Mouse (Mus musculus) intestine, embryonic 16.5 days (tissue): ENCODE measurements at regions not wholly inside any gene's neighbourhood (a gene's known extent, or its start where the extent isn't known, plus 50 kb on each side); places are given as distances from the start of the nearest gene placed in this dataset.

ENCODE experiments used
- ATAC-seq: fragments of 200-750 bp; cut with Nextera tagmentation; 2 replicates; pipeline ENCODE4 v1.8.0; 2017; ENCODE audit warnings: moderate TSS enrichment, moderate library complexity
- H3K27ac ChIP-seq: fragments of 300-500 bp; sonication (generic); 2 replicates; pipeline ENCODE4 v1.5.1; 2014; ENCODE audit warnings: mild to moderate bottlenecking, low read length
- H3K27me3 ChIP-seq: fragments of 300-500 bp; sonication (generic); replicated peaks from 2 replicates; pipeline ENCODE4 v1.6.1; 2014; ENCODE audit warnings: low read length, control low read depth, mixed read lengths; ENCODE audit not compliant: control insufficient read depth, insufficient read depth
- H3K36me3 ChIP-seq: fragments of 300-500 bp; sonication (generic); 2 replicates; pipeline ENCODE4 v1.6.1; 2014; ENCODE audit warnings: low read length, control low read depth; ENCODE audit not compliant: control insufficient read depth, insufficient read depth
- H3K4me1 ChIP-seq: fragments of 300-500 bp; sonication (generic); 2 replicates; pipeline ENCODE4 v1.6.1; 2014; ENCODE audit warnings: low read length, control low read depth, mixed read lengths; ENCODE audit not compliant: control insufficient read depth, insufficient read depth
- H3K4me2 ChIP-seq: fragments of 300-500 bp; sonication (generic); 2 replicates; pipeline ENCODE4 v1.6.1; 2014; ENCODE audit warnings: low read depth, low read length, control low read depth
- H3K4me3 ChIP-seq: fragments of 300-500 bp; sonication (generic); 2 replicates; pipeline ENCODE4 v1.5.1; 2014; ENCODE audit warnings: mild to moderate bottlenecking, low read length
- H3K9ac ChIP-seq: fragments of 300-500 bp; sonication (generic); 2 replicates; pipeline ENCODE4 v1.6.1; 2014; ENCODE audit warnings: low read depth, low read length
- H3K9me3 ChIP-seq: fragments of 300-500 bp; sonication (generic); 2 replicates; pipeline ENCODE4 v1.6.1; 2016; ENCODE audit warnings: low read length, control low read depth; ENCODE audit not compliant: control insufficient read depth
- WGBS: fragments of 180-500 bp; shearing (Covaris S2); extraction: QIAGEN DNeasy Blood & Tissue Kit; methylation state at CpG from one replicate; pipeline ENCODE4 v1.1.7; 2014; 5-methylcytosine and 5-hydroxymethylcytosine counted together

DNA sequence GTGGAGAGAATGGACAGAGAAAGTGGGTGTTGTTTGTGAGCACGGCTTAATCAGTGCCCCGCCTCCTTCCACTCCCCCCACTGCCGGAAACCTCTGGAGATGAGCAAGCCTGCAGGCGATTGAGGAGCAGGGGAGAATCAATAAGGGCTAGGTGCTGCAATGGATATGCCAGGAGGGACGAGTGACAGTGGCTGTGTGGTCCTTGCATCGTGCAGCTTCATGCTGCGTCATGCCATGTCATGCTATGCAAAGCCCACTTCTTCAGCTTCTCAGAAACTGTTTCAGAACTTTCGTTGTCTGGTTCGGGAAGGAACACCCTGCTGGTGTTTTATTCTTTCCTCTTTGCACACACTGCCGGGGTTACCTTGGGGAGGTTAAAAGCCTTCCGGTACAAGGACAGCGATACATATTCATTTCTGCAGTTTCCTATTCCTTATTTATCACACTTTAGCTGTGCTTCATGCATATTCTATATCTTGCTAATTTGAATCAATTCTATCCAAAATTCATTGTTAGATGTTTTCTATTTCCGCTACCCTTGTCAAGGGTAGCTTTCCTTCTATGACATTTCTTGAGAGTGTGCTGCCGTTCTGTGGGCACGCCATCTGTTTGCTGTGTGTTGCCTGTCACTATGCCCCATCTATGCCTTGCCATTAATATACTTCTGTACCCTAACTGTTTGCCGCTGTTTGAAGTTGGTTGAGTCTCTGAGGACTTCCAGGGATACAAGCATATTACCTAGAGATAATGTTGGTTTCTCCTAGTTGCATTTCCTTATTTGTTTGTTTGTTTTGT is 202.8 kb upstream of the Stt3b start:
- no peak overlapping the region for H3K4me3 ChIP-seq
- no peaks in the 10 kb centered on the region for H3K4me1 ChIP-seq
- 71% methylated on average over 16 of the region's 16 CpGs for WGBS
- ATAC-seq = no peak
- no peaks in the 10 kb centered on the region for H3K9me3 ChIP-seq
- no peak overlapping the region for H3K9ac ChIP-seq
- no peaks in the 10 kb centered on the region for H3K36me3 ChIP-seq
- H3K4me2 ChIP-seq = no peak overlapping the region
- H3K27ac ChIP-seq = no peak overlapping the region
- no peaks in the 10 kb centered on the region for H3K27me3 ChIP-seq

DNA sequence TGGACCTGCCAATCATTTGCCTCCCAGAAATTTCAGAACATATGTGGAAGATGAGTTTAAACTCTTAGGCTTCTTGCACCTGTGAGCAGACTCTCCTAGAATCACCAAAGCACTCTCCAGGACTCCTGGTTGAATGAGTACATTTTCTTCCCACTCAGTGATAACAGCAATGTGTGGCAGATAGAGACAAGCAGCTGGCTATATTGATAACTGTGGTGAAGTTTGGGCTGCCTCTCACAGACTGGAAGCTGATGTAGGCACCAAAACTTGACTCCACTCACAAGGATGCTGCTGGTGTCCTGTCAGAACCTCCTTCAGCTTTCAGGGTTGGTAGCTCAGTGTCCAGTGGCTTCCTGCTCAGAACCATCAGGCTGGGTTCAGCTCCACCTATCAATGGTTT is 207.7 kb upstream of the Stt3b start:
- no peaks in the 10 kb centered on the region for H3K9me3 ChIP-seq
- H3K4me3 ChIP-seq = no peak overlapping the region
- H3K27ac ChIP-seq = no peak overlapping the region
- H3K4me2 ChIP-seq = no peak overlapping the region
- no peaks in the 10 kb centered on the region for H3K36me3 ChIP-seq
- no peak overlapping the region for H3K9ac ChIP-seq
- ATAC-seq = no peak
- H3K27me3 ChIP-seq = no peaks in the 10 kb centered on the region
- no peaks in the 10 kb centered on the region for H3K4me1 ChIP-seq

DNA sequence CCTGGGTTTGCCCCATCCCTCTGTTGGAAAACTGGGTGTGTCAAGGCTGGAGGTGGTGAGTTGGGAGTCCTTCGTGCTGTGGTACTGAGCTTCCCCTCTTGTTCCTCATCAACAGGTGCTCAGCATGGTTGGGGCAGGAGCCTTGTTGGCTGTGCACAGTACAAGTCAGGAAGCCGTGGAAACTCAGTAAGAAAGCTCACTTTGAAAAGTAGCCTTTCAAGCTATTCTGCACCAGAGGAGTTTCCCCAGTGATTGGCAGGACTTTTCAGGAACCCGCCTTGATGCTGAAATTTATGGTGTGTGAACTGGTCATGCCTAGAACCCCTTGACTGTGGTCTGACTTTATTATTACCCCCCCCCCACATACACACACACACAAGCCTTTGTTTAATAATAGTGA is 213.9 kb upstream of the Stt3b start:
- no peak for ATAC-seq

DNA sequence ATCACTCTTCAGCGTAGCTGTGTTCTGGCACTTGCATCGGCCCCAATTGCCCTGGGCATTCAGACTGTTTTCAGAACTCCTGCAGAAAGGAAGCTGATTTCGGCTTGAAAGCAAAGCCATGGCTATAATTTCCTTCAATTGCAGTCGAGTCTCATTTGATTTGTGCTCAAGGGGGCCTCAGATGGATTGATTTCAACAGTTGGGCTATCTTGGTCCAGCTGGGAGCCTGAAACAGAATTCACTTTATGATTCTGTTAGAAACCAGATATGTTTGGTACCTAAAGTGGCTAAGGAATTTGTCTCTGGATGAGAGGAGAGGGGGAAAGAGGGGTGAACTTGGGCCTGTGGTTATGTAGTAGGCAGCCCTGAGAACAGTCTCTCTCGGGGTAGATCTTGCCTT is 214.4 kb upstream of the Stt3b start:
- Histone ChIP-seq H3K27ac (no peak overlapping the region), H3K9ac (no peak overlapping the region)
- ATAC-seq = no peak

More for the DNA sequence above, 213.9 kb upstream of the Stt3b start:
- Histone ChIP-seq H3K27me3 (no peaks in the 10 kb centered on the region), H3K9ac (no peak overlapping the region), H3K4me3 (no peak overlapping the region), H3K4me2 (no peak overlapping the region), H3K36me3 (no peaks in the 10 kb centered on the region), H3K4me1 (no peaks in the 10 kb centered on the region), H3K27ac (no peak overlapping the region), H3K9me3 (no peaks in the 10 kb centered on the region)
- 73% methylated on average over 3 of the region's 3 CpGs for WGBS

DNA sequence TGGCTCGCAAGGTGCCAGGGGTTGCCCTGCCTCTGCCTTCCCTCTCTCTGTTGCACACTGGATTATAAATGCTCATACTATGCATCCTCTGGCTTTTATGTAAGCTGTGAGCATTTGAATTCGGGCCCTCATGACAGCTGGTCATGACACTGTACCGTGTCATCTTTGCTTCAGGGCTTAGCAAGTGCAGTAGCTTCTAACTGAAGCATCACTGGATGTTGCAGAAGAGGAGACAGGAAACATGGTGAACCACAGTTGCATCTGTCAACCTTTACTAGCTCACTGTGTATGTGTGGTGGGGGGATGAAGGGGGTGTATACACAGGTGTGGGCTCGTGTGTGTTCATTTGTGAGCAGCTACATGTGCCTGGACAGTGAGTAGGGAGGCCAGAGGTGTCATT is 216.1 kb upstream of the Stt3b start:
- Histone ChIP-seq H3K36me3 (no peaks in the 10 kb centered on the region), H3K9ac (no peak overlapping the region), H3K27me3 (no peaks in the 10 kb centered on the region), H3K4me2 (no peak overlapping the region), H3K4me3 (no peak overlapping the region), H3K4me1 (no peaks in the 10 kb centered on the region), H3K27ac (no peak overlapping the region), H3K9me3 (no peaks in the 10 kb centered on the region)
- no peak for ATAC-seq
- WGBS = 79% methylated on average over 4 of the region's 4 CpGs

More for the DNA sequence above, 214.4 kb upstream of the Stt3b start:
- H3K9me3 ChIP-seq = no peaks in the 10 kb centered on the region
- WGBS = 59% methylated on average over 5 of the region's 5 CpGs
- no peaks in the 10 kb centered on the region for H3K36me3 ChIP-seq
- no peaks in the 10 kb centered on the region for H3K4me1 ChIP-seq
- H3K4me2 ChIP-seq = no peak overlapping the region
- no peaks in the 10 kb centered on the region for H3K27me3 ChIP-seq
- H3K4me3 ChIP-seq = no peak overlapping the region

DNA sequence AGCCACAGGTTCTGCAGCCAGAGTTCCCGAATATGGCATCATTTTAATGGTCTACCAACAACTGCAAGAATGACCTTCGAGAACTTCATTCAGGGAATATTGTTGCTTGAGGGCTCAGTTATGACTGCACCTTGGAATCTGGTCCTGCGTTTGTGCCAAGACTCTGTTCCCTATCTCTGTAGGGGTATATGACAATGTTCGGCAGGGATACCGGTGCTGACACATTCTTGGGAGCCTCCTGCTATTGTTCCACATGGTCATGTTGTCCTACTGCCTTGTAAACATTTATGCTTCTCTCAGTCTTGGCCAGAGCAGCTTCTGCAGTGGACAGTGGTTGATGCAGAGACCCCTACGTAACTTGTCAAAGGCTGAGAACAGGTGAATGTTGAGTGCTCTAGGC is 216.8 kb upstream of the Stt3b start:
- H3K4me1 ChIP-seq = no peaks in the 10 kb centered on the region
- H3K4me2 ChIP-seq = no peak overlapping the region
- WGBS = 88% methylated on average over 6 of the region's 6 CpGs
- H3K36me3 ChIP-seq = no peaks in the 10 kb centered on the region
- no peak for ATAC-seq
- no peak overlapping the region for H3K9ac ChIP-seq
- no peak overlapping the region for H3K27ac ChIP-seq
- no peaks in the 10 kb centered on the region for H3K27me3 ChIP-seq
- H3K4me3 ChIP-seq = no peak overlapping the region
- no peaks in the 10 kb centered on the region for H3K9me3 ChIP-seq

DNA sequence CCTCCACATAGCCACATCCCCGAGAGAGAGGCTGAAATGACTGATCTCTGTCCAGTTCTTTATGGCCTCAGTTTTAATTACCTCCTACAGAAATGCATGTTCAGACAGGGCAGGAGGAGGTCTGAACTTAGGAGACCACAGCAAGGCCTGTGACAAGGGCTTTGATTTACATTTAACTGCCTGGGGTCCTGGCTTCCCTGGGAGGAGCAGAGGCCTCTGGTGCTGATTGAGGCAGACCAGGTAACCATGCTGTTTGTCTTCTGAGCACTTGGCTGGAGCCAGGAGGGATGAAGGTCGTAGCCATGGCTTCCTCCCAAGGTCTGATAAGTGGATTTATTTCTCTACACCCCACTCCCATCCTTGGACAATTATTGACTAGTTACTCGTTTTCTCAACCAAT is 224.0 kb upstream of the Stt3b start:
- Histone ChIP-seq H3K9me3 (no peaks in the 10 kb centered on the region), H3K36me3 (no peaks in the 10 kb centered on the region), H3K9ac (no peak overlapping the region), H3K27me3 (no peaks in the 10 kb centered on the region), H3K4me1 (no peaks in the 10 kb centered on the region), H3K4me2 (no peak overlapping the region), H3K27ac (no peak overlapping the region), H3K4me3 (no peak overlapping the region)
- ATAC-seq = no peak
- WGBS = 27% methylated on average over 3 of the region's 3 CpGs

DNA sequence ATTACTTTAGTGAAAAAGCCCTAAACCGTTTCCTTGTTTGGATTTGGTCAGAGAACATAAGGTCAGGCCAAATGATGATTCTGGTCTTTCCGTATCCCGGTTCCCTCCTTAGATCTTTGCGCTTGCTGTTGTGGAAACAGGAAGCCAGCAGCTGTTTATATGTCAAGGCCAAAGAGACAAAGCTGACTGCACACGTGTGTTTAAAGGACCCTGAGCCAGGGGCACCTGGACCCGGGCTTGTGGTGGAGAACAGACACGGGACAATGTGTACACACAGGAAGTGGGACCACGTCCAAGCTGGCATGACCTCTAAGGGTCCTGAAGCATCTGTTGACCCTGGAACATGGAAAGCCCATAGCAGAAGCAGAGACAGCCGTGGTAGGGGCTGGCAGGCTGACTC is 233.4 kb upstream of the Stt3b start:
- no peaks in the 10 kb centered on the region for H3K27me3 ChIP-seq
- peaks cover 7% of the 10 kb centered on the region for H3K4me1 ChIP-seq
- 47% methylated on average over 9 of the region's 9 CpGs for WGBS
- no peak overlapping the region for H3K4me3 ChIP-seq
- no peak overlapping the region for H3K9ac ChIP-seq
- no peak overlapping the region for H3K4me2 ChIP-seq
- no peak overlapping the region for H3K27ac ChIP-seq
- no peak for ATAC-seq
- no peaks in the 10 kb centered on the region for H3K9me3 ChIP-seq
- H3K36me3 ChIP-seq = no peaks in the 10 kb centered on the region

DNA sequence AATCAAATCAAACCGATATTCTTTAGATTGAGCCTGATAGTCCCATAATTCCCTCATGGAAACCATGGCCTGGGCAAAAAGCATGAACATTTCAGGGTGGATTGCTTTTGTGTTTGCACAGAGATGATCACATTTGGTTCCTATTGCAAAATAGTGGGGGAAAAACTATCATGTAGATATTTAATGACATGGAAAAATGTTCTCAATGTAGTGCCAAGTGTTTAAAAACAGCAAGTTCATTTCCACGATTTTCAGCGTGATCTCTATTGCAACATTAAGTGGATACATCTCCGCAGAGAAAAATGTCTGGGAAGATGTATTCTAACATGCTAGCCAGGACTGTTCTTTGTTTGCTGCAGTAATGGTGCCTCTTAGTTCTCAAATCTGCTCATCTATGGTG is 235.0 kb upstream of the Stt3b start:
- Histone ChIP-seq H3K4me1 (peaks cover 12% of the 10 kb centered on the region), H3K27ac (no peak overlapping the region), H3K36me3 (no peaks in the 10 kb centered on the region), H3K9me3 (no peaks in the 10 kb centered on the region), H3K9ac (no peak overlapping the region), H3K4me2 (no peak overlapping the region), H3K27me3 (no peaks in the 10 kb centered on the region), H3K4me3 (no peak overlapping the region)
- 79% methylated on average over 4 of the region's 4 CpGs for WGBS
- no peak for ATAC-seq

DNA sequence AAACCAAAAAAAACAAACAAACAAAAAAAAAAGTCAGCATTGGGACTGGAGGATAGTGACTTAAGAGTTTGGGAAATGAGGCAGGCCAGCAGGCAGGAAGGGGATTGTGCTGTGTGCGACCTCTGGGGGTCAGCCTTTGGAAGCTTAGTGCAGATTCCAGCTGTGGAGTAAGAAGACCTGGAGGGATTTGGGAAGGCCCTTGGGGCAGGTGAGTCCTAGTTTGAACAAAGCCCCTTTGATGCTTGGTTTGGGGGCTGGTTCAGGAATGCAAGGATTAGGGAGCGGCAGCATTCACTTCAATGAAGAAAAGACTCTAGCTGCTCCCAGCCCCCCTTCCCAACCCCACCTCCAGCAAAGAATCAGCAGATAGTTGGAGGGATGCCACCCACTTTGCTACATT is 235.6 kb upstream of the Stt3b start:
- Histone ChIP-seq H3K9ac (no peak overlapping the region), H3K27ac (no peak overlapping the region), H3K4me3 (no peak overlapping the region), H3K4me1 (peaks cover 12% of the 10 kb centered on the region), H3K4me2 (no peak overlapping the region), H3K9me3 (no peaks in the 10 kb centered on the region), H3K36me3 (no peaks in the 10 kb centered on the region), H3K27me3 (no peaks in the 10 kb centered on the region)
- ATAC-seq = no peak
- WGBS = 76% methylated on average over 2 of the region's 2 CpGs
